Mouse (Mus musculus): ENCODE data around the gene Gm49387.

The Gm49387 gene

DNA sequence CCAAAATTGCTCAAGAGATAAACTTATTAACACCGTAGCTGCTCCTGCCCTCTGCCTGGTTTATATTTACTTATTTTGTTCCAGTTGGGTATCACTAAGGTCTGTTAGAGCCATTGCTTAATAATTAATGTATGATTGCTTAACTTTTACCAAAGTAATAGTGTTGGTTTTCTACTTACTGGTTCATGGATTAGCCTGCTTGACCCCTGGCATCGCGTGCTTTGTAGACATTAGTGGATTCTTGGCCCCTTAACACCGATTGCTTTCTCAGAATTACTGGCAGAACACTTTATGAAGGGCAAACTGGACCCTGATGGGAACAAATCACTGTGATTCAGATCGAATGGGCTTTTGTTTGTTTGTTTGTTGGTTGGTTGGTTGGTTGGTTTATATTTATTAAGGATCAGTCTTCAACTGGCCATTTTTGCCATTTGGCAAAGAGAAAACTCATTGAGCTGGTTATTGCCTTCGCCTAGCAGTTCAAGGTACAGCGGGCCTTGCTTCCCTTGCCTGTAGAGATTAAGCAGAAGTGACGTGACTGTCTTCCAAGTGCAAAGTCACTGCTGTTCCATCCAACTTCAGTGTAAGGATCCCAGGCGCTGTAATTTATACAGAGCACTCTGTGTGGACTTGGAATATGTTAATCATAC, 953 bp upstream of the Gm49387 start:
- WGBS = 65% methylated on average over 9 of the region's 9 CpGs

DNA sequence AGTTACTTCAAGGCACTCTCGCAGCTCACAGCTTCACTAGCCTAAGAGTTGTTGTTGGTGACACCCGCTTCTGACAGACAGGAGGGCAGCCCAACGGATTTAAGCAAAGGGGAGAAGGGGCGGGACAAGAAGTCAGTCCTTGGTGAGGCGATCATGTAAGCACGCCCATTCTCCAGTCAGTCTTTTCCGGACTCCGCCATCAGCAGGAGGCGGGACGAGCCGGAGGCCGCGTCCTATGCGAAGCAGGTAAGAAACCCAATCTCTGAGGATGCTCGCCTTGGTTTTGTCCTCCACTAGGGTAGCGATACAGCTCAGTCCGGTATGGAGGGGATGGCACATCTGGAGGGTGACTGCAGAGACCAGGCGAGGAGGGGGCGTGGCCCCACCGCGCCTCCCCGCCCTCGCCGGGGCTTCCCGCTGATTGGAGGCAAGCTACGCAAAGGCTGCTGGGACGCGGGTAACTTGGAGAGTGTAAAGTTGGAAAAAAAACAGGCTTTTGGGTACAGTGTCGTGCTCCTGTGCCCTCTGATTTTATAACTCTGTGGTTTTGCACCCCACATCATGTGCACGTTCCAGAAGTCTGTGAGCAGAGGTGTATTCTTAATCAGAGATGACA, 320 bp upstream of the Gm49387 start, which contains the start of the genes Btd and Hacl1:
Gene Btd, plus strand, starts transcription at position 139 of the 616 bp plus-strand sequence.
Gene Hacl1, minus strand, starts transcription at position 397 of the 616 bp plus-strand sequence.
- WGBS = under 1% methylated on average over 30 of the region's 30 CpGs

DNA sequence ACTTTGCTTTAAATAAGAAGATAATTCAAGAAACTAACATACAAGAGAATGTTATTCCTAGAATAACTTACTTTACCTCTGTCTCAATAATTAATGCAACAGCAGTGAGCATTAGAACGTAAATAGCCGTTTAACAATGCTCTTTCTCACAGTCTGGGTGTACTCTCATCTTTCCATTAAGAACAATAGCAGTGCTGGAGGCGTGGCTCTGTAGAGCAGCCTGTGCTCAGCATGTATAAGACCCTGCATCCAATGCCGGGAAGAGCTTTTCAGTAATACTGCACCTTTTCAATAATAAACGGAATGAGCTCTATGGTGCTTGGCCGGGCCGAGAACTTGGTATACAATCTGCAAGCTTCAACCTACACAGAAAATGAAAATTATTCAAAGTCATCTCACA, 10.0 kb downstream of the Gm49387 start:
- WGBS = 64% methylated on average over 7 of the region's 7 CpGs

DNA sequence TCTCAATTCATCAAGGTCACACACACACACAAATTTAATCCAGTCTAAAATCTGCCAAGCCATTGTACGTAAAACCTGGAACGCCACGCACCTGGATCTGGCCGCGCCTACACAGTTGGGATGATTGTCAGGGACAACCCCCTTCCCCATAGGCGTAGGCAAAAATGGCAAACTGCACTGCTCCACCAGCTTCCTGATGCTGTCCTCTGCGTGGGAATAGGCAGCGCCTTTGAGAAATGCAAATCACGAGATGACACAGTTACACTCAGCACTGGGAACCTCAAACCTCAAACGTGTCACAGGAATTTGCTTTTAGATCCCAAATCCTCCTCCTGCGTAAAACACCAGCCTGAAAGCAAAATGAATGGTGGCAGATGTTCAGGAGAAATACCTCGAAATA, 17.9 kb downstream of the Gm49387 start:
- WGBS = 61% methylated on average over 12 of the region's 12 CpGs

DNA sequence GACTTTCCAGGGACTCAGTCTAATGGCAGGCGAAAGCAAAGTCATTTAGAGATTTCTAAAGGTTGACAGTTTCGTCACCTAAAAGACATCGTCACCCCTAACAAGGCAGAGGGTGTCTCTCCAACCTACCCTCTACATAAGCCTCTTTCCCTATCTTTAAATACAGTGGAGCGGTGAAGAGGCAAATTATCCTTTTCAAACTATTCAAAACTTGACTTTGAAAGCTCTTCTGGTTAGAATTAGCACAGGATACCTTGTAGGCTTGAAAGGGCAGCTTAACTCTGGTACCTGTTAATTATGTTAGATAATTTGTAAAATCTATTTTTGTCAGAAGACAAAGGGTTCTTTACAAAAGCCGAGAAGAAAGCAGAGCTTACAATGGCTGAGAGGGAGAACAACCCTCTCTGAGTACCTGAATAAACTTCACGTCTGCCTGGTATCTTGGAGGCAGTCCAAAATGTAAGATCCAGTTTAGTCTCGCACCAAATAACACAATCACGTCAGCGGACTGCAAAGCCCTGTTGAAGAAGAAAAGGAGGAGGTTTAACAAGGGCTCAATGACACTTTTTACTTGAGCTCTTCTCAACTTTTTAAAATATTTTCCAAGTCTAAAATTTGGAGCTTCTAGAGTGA, 20.0 kb downstream of the Gm49387 start:
- 69% methylated on average over 9 of the region's 9 CpGs for WGBS

DNA sequence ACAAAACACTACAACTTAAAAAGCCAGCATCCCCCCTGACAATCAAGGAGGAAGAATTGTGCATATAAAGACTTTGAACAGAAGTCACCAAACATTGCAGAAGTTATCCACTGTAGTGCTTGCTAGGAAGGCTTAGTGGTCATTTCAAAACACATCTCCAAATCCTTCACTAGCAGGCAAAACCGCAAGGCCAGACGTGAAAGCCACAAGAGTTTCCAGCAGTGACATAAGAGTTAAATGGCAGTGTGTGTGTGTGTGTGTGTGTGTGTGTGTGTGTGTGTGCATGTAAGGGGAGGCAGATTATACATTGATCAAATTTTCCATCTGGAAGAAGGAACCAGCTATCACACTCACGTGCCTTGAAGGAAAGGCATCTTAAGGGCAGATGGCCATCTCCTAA, 22.7 kb downstream of the Gm49387 start:
- WGBS = 87% methylated on average over 3 of the region's 3 CpGs

DNA sequence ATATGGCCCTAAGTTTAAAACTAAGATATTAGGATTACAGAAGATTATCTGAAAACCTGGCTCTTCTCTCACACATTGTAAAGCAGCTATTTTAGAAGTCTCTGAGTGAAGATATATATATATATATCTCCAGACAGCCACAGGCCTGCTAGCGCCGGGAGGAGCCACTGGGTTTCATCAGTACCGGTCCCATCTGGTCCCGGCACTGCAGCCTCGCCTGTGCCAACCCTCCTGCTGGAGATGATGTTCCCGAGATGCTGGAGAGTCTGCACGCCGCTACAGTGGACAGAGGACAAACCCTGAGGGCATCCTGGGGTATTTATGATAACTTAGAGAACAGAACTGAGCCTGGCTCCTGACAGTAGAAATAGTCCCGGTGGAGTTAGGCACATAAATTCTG, 23.5 kb downstream of the Gm49387 start:
- WGBS = 54% methylated on average over 9 of the region's 9 CpGs

DNA sequence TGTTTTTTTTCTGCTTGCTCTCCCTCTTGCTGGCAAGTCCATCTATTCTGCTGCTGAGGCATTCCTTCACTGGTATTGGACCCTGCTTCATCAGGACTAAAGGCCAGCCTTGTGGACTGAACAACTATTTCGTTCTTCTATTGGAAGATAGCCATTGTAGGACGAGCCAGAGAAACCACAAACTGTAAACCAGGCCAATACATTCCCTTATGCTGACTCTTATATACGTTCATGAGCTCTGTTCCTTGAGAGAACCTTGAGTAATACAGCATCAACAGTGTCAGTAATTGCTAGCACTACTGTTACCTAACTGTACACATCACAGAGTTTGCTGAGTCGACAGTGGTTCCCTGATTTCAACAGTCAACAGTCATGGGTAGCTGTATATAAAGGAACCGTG, 27.0 kb downstream of the Gm49387 start:
- 88% methylated on average over 5 of the region's 5 CpGs for WGBS

DNA sequence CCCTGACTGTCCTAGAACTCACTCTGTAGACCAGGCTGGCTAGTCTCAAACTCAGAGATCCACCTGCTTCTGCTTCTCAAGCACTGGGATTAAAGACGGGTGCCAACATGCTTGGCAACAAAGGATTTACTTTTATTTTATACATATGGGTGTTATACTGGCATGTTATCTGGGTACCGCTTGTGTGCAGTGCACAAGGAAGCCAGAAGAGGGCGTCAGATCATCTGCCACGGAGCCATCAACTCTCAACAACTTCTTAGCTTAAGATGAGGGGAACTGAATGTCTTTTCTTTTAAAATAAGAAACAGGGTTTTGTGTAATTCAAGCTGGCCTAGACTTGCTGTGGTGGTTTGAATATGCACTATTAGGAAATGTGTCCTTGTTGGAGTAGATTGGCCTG, 28.7 kb downstream of the Gm49387 start:
- WGBS = 68% methylated on average over 4 of the region's 4 CpGs

DNA sequence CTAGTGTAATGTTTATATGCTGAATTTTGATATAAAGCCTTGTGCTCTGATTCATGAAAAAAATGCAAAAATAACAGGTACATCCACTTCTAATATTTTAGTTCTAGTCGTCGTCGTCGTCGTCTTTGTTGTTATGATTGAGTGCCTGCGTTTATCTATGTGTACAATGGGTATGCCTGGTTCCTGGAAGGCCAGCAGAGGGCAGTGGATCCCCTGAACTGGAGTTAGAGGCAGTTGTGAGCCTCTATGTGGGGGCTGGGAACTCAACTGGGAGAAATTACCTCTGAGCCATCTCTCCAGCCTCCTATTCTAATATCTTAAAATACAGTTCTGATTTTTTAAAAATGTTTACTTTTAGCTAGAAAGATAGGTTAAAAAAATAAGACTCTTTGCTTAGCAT, 35.2 kb downstream of the Gm49387 start:
- WGBS = 69% methylated on average over 6 of the region's 6 CpGs

DNA sequence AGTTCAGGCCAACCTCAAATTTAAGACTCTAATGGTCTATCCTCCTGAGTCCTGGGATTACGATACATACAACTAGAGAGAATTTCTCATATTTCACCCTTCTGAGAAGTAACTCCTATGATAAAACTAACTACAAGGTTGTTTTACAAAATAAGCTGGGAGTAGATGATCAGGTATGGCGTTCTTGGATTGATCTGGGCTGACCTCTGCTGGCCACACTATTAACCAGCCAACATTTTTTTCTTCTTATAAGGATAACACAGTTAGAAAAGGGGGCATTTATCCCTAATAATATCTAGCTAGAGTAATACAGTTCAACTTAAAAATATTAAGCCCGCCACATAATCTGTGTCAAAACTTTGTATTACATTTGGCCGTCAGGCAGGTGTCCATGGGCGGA, 35.8 kb downstream of the Gm49387 start:
- WGBS = 83% methylated on average over 5 of the region's 5 CpGs

DNA sequence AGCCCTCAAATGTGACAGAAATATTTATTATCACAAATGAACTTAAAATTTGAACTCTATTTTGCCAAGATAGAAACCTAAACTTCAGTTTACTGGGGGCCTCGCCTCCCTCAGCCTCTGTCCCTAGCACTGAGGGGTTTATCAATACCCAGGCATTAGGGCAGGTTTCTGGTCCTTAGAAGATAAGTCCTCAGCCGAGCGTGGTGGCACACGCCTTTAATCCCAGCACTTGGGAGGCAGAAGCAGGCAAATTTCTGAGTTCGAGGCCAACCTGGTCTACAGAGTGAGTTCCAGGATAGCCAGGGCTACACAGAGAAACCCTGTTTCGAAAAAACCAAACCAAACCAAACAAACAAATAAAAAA, 38.1 kb downstream of the Gm49387 start:
- WGBS = 95% methylated on average over 6 of the region's 6 CpGs

DNA sequence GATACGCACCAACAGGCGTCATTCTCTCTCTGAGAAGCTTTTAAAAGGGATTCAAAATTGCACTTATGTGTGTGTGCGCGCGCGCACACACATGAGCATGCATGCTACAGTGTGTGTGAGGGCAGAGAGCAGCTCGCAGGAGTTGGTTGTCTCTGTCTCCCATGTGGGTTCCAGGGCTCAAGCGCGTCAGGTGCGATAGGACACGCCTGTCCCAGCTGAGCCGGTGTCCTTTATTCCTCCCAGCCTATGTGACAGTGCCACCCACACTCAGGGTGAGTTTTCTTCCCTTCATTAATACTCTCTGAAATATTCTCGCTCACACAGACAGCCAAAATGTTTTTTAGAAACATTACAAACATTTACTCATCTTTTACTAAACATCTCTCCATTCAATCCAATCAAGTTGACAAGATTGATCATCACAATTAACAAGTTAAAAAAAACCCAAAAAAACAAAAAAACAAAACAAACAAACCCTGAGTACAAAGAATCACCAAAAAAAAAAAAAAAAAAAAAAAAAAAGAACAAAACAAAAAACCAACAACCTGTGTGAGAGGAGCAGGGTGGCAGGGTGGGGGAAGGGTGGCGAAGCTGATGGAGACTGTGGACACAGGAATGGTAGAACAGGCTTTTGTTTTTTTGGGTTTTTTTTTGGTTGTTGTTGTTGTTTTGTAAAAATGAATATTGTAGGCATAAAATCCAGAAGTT, 38.6 kb downstream of the Gm49387 start:
- 96% methylated on average over 14 of the region's 14 CpGs for WGBS

DNA sequence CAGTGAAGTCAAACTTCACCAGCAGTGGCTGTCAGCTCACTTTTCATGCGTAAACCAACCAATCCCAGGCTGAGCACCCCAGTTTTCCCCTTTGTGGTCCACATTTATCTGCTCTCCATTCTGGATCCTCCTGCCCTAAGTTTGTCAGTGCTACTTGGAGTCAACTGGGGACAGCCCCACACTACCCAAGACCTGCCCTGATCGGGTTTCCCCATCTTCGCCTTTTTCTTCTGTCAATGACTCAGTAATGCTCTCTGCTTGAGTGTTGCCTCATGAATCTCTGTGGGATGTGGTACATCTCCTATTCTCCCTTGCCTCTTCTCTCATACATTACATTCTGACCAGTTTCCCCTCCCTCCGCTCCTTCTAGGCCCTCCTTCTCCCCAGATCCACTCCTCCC, 43.2 kb downstream of the Gm49387 start:
- WGBS = 94% methylated on average over 4 of the region's 4 CpGs

DNA sequence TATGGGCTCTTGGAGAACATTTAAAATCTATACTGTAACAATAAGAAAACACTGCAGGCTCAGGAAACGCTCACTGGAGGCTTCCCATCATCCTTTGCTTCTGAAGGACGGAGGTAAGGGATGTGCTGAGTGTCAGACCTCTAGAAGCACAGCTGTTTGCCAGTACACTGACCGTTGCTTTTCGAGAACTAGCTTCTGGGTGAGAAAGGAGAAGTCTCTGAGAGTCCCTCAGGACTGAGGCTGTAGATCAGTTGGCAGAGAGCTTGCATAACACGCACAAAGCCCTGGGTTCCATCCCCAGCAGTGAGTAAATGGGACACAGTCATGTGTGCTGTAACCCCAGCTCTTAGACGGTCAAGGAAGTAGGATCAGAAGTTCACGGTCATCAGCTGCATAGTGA, 44.3 kb downstream of the Gm49387 start:
- WGBS = 87% methylated on average over 7 of the region's 7 CpGs

DNA sequence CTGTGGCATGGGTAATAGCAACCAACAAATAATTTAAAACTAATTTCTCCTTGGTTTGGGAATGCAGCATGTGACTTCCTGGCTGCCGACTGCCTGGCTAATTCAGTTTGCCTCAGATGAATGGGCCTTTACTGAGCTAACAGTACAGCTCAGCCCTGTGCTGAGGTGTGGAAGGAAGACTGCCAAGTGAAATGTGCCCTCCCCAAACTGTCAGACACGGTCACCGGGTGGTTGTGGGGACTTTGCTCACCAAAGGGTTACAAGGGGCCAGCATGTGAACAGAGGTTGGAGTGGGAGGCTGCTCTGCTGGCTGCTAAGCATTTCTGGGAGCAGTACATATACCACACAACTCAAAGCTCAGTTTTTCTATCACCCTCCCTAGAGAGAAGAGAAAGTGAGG, 46.0 kb downstream of the Gm49387 start:
- 51% methylated on average over 3 of the region's 3 CpGs for WGBS

DNA sequence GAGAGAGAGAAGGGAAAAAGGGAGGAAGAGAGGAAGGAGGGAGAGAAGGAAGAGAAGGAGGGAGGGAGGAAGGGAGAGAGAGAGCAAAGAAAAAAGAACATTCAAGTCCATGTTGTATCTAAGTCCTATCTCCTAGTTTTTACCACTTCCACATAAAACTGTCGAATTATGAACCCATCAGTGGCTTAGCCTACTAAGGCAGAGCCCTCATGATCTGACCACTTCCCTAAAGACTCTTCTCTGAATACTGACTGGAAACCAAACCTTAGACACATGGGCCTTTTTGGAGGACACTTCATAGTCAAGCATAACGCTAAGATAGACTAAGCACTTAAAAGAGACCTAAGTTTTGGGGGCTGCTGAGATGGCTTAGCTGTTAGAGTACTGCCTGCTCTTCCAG, 47.6 kb downstream of the Gm49387 start:
- 80% methylated on average over 2 of the region's 2 CpGs for WGBS

DNA sequence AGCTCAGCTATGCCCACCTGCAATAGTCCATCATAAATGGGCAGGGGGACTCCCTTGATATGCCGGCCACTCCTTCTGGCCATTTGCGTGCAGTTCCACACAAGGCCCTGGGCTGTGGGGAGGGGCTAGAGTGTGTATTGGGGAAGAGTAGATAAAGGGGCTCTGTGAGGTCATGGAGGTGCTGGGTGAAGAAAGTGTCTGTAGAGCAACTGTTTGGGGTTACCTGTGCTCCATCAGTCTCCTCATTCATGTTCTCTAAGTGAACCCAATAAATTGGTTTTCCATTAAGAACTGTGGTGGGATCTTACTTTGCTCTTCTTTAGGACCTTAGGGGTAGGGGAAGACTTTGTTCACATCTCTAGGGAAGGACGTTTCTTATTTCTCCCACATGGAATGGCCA, 49.4 kb downstream of the Gm49387 start, which contains the start of gene Colq:
Gene Colq, minus strand, starts transcription at position 101 of the 400 bp plus-strand sequence.
- 90% methylated on average over 3 of the region's 3 CpGs for WGBS

DNA sequence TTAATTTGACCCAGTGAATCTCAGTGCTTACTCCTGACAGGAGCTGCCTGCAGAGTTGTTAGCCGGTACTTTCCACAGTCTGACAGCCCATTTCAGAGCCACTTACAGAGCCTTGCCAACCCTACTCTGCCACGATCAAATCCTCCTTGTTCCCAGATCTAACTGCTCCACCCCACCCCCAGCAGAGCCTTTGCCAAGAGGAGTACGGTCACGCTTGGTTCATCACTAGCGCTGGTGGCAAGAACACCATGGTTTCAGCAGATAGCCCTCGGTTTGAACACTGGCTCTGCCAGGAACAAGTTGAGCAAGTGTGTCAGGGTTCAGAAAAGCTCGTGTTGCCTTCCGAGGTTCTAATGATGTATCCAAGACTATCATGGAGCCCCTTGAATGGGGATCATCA, 54.2 kb downstream of the Gm49387 start:
- WGBS = 81% methylated on average over 8 of the region's 8 CpGs

DNA sequence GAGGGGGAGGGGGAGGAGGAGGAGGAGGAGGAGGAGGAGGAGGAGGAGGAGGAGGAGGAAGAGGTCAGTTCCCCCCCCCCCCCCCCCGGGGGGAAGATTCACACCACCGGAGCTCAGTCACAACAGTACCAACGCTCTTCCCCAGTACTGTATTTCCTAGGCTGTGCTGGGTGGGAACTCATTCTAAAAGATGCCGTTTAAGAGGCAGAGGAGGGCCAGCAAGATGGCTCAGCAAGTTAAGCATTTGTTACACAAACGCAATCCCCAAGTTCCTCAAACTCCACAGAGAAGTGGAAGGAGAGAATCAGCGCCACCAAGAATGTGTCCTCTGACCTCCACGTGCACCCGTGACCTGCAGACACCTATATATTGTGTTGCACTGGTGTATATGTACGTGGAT, 57.6 kb downstream of the Gm49387 start:
- WGBS = 81% methylated on average over 9 of the region's 9 CpGs

DNA sequence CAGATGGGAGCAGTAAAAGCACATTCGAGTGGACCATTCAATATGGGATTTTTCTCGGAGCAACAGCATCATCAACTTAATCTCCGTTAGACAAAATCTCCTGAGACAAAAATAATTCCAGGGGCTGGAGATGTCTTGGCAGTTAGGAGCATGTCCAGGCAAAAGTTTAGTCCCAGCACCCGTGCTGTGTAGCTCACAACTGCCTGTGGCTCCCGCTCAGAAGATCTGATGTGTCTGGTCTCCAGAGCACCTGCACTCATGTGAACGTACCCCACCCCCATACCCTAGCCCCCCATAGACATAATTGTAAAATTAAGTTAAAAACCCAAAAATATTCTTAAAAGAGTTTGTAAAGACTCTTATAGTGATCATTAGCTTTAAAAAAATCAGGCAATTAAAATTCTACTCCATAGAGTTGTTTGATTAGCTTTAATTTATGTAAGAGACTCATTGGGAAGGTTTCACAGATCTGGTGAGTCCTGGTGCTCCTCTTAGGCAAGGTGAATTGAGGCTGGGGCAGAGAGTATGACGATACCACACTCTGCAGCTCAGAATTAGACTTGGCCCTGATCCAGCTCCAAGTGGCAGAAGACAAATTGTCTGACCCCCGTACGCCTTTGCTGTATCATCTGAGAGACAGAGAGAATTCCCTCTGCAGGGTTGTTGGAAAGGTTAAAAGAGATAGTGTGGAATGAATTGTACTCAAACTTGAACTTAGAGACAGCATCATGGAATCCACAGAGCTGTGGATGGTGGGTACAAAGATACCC, 62.5 kb downstream of the Gm49387 start:
- WGBS = 61% methylated on average over 9 of the region's 9 CpGs

All from cerebral cortex, adult 2 months (tissue).